Mouse (Mus musculus) thymus, postnatal 4 days (tissue): ENCODE measurements at regions not wholly inside any gene's neighbourhood (a gene's known extent, or its start where the extent isn't known, plus 50 kb on each side); places are given as distances from the start of the nearest gene placed in this dataset.
A peak's percentile ranks its signal among the peaks of the same experiment; 100 is the strongest.

Experiments
- DNase-seq: peaks from one replicate; pipeline ENCODE4 v3.0.0; 2021

- DNase-seq: peak; percentile 84
These were observed 77.8 kb downstream of the Rpia start for GRCm38 (mm10) chr6:70714239-70714638.

GRCm38 (mm10) chr6:70713665-70714064, 78.4 kb downstream of the Rpia start:
- no peak for DNase-seq

DNA sequence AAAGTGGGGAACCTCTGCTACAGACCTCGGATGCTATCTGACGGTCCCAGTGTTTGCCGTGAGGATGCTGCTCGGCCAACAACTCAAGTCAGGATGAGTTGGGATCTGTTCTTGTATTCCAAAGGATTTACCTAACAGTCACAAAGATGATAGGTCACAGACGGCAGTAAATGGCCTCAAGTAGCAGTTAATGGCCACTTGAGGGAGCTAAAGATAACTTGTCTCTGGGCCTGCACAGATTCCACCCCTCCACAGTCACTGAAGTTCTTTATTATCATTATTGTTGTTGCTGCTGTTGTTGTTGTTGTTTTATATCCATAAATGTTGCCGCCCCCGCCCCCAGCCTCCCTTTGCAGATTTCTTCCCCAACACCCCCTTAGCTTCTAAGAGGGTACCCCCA, 78.9 kb downstream of the Rpia start:
- no peak for DNase-seq

DNA sequence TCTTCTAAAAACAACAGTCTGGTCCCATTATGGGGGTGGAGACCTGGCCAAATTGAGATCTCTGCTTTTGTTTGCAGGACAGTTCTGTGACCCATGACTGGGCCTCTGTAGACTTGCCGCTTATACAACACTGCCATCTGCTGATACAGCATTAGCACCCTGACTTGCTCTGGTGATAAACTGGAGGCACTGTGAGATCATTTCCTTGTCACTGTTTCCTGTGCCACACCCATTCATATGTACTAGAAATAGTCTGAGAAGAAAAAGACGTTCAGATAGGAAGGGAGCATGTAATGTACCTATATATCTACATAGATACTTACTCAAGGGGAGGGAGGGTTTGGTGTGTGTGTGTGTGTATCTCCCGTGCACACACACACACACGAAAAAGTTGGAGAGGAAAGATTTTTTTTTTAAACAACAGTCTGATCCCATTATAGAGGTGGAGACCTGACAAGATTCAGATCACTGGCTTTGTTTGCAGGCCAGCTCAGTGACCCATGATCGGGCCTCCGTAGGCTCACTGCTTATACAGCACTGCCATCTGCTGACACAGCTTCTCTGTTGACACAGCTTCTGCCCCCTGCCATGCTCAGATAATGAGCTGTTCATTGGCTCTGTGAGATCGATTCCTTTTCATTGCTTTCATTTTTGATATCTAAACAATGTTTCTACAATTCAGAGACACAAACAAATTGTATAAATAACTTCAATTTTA, 82.5 kb downstream of the Rpia start:
- DNase-seq: peak; percentile 69

GRCm38 (mm10) chr6:70695596-70695995, 96.4 kb downstream of the Rpia start:
- no peak for DNase-seq
